Mouse (Mus musculus): Measurements from ENCODE around the gene Olfr229. TPM values are rescaled to one million over a fixed set of nuclear protein-coding genes. Genes with fewer than 3 reads are reported as not detected.
"Not testable (repeated sequence)": the region's sequence is repeated elsewhere in the genome, so short reads cannot be mapped to it uniquely, and the experiment has no call there.

Olfr229 gene
- polyA plus RNA-seq (2016; fragmentation: Nextera tagmentation; extraction: Ambion mirVana): not detected in 2 replicates

- WGBS: 76% methylated on average over 2 of the region's 2 CpGs
- H3K9me3 ChIP-seq: no peaks in the 10 kb centered on the region
- H3K27ac ChIP-seq: no peak within 1 kb of the TSS
- no peak for ATAC-seq (ENCODE audit: low FRiP score, low read depth)
- no peak within 1 kb of the TSS for H3K4me3 ChIP-seq
- no peaks in the 10 kb centered on the region for H3K36me3 ChIP-seq
- no peaks in the 10 kb centered on the region for H3K27me3 ChIP-seq (replicated peaks)
- no peak within 1 kb of the TSS for H3K4me2 ChIP-seq (replicated peaks)
- H3K4me1 ChIP-seq: no peaks in the 10 kb centered on the region
- no peak within 1 kb of the TSS for H3K9ac ChIP-seq
Observed at GRCm38 (mm10) chr9:39907036-39907435, at the start of gene Olfr229. Olfr229 (plus strand) TSS chr9:39907336.

- no peaks in the 10 kb centered on the region for H3K36me3 ChIP-seq
- H3K9me3 ChIP-seq: no peaks in the 10 kb centered on the region
- no peak within 1 kb of the TSS for H3K4me3 ChIP-seq
- no peak within 1 kb of the TSS for H3K9ac ChIP-seq
- WGBS: 75% methylated on average over 2 of the region's 2 CpGs
- no peaks in the 10 kb centered on the region for H3K27me3 ChIP-seq (replicated peaks)
- ATAC-seq (ENCODE audit: low FRiP score, low read depth): no peak
- no peak within 1 kb of the TSS for H3K27ac ChIP-seq
- H3K4me2 ChIP-seq (replicated peaks): no peak within 1 kb of the TSS
- H3K4me1 ChIP-seq: no peaks in the 10 kb centered on the region
Observed at GRCm38 (mm10) chr9:39866122-39866521, 41.0 kb upstream of the Olfr229 start, which contains the start of gene Olfr972. Olfr972 (plus strand) TSS chr9:39866422.

- not testable (repeated sequence) for H3K27ac ChIP-seq; H3K36me3 ChIP-seq; ATAC-seq (ENCODE audit: low FRiP score, low read depth); H3K4me1 ChIP-seq; H3K27me3 ChIP-seq (replicated peaks); H3K4me3 ChIP-seq; H3K4me2 ChIP-seq (replicated peaks); H3K9ac ChIP-seq; H3K9me3 ChIP-seq
- WGBS: 91% methylated on average over 1 of the region's 1 CpGs
Observed at GRCm38 (mm10) chr9:39871986-39872385, 35.1 kb upstream of the Olfr229 start.

- H3K27me3 ChIP-seq (replicated peaks); H3K27ac ChIP-seq; H3K4me1 ChIP-seq; H3K36me3 ChIP-seq; H3K9ac ChIP-seq; H3K9me3 ChIP-seq; H3K4me2 ChIP-seq (replicated peaks); H3K4me3 ChIP-seq: not testable (repeated sequence)
- peak; percentile 50; the same call in 1 of the 2 replicates for ATAC-seq (ENCODE audit: low FRiP score, low read depth)
- WGBS: no CpG with 5 or more reads among the region's 4 CpGs
Observed at GRCm38 (mm10) chr9:39877541-39878396, 29.4 kb upstream of the Olfr229 start.

- Histone ChIP-seq H3K9ac (no peak overlapping the region), H3K4me2 (replicated peaks) (no peak overlapping the region), H3K4me1 (no peaks in the 10 kb centered on the region), H3K36me3 (no peaks in the 10 kb centered on the region), H3K27me3 (replicated peaks) (no peaks in the 10 kb centered on the region), H3K9me3 (no peaks in the 10 kb centered on the region), H3K4me3 (no peak overlapping the region), H3K27ac (no peak overlapping the region)
- 82% methylated on average over 6 of the region's 6 CpGs for WGBS
- no peak for ATAC-seq (ENCODE audit: low FRiP score, low read depth)
Observed at GRCm38 (mm10) chr9:39905106-39905505, 2.0 kb upstream of the Olfr229 start.

GRCm38 (mm10) chr9:39909939-39910338 lies 2.8 kb downstream of the Olfr229 start:
- Histone ChIP-seq H3K36me3 (no peaks in the 10 kb centered on the region), H3K27me3 (replicated peaks) (no peaks in the 10 kb centered on the region), H3K9me3 (no peaks in the 10 kb centered on the region), H3K4me1 (no peaks in the 10 kb centered on the region), H3K9ac (no peak overlapping the region), H3K4me2 (replicated peaks) (no peak overlapping the region), H3K4me3 (no peak overlapping the region), H3K27ac (no peak overlapping the region)
- WGBS: 91% methylated on average over 3 of the region's 3 CpGs
- no peak for ATAC-seq (ENCODE audit: low FRiP score, low read depth)

GRCm38 (mm10) chr9:39927975-39928836 lies 21.1 kb downstream of the Olfr229 start:
- not testable (repeated sequence) for H3K4me2 ChIP-seq (replicated peaks); H3K9me3 ChIP-seq; H3K36me3 ChIP-seq; H3K27ac ChIP-seq; H3K27me3 ChIP-seq (replicated peaks); H3K4me1 ChIP-seq; H3K9ac ChIP-seq; ATAC-seq (ENCODE audit: low FRiP score, low read depth); H3K4me3 ChIP-seq
- whole genome bisulfite sequencing: no CpG with 5 or more reads among the region's 4 CpGs

GRCm38 (mm10) chr9:39928837-39929236 lies 21.7 kb downstream of the Olfr229 start:
- H3K9me3 ChIP-seq; ATAC-seq (ENCODE audit: low FRiP score, low read depth); H3K4me3 ChIP-seq; H3K4me1 ChIP-seq; H3K36me3 ChIP-seq; H3K27ac ChIP-seq; H3K4me2 ChIP-seq (replicated peaks); H3K9ac ChIP-seq; H3K27me3 ChIP-seq (replicated peaks): not testable (repeated sequence)
- WGBS: 54% methylated on average over 1 of the region's 1 CpGs

GRCm38 (mm10) chr9:39937201-39937600 lies 30.1 kb downstream of the Olfr229 start, which contains the start of gene Olfr974:
Olfr974 (plus strand) TSS chr9:39937501.
- Histone ChIP-seq H3K27ac (no peak within 1 kb of the TSS), H3K9ac (no peak within 1 kb of the TSS), H3K4me1 (no peaks in the 10 kb centered on the region), H3K4me2 (replicated peaks) (no peak within 1 kb of the TSS), H3K9me3 (no peaks in the 10 kb centered on the region), H3K27me3 (replicated peaks) (no peaks in the 10 kb centered on the region), H3K4me3 (no peak within 1 kb of the TSS), H3K36me3 (no peaks in the 10 kb centered on the region)
- WGBS: 97% methylated on average over 1 of the region's 1 CpGs
- no peak for ATAC-seq (ENCODE audit: low FRiP score, low read depth)

GRCm38 (mm10) chr9:39951946-39952345 lies 44.8 kb downstream of the Olfr229 start, which contains the start of gene Olfr975:
Olfr975 (minus strand) TSS chr9:39952046.
- Histone ChIP-seq H3K36me3 (no peaks in the 10 kb centered on the region), H3K9ac (no peak within 1 kb of the TSS), H3K9me3 (no peaks in the 10 kb centered on the region), H3K4me2 (replicated peaks) (no peak within 1 kb of the TSS), H3K27me3 (replicated peaks) (no peaks in the 10 kb centered on the region), H3K4me1 (no peaks in the 10 kb centered on the region), H3K27ac (no peak within 1 kb of the TSS), H3K4me3 (no peak within 1 kb of the TSS)
- ATAC-seq (ENCODE audit: low FRiP score, low read depth): no peak
- 62% methylated on average over 1 of the region's 1 CpGs for WGBS

- H3K4me3 ChIP-seq; H3K4me2 ChIP-seq (replicated peaks); ATAC-seq (ENCODE audit: low FRiP score, low read depth); H3K9me3 ChIP-seq; H3K36me3 ChIP-seq; H3K27me3 ChIP-seq (replicated peaks); H3K9ac ChIP-seq; H3K27ac ChIP-seq; H3K4me1 ChIP-seq: not testable (repeated sequence)
- 86% methylated on average over 8 of the region's 9 CpGs for WGBS
Observed at GRCm38 (mm10) chr9:39961033-39961432, 53.9 kb downstream of the Olfr229 start, which contains the start of gene Olfr976. Olfr976 (minus strand) TSS chr9:39961133.

Data from neural tube, embryonic 12.5 days (tissue).